Comparison of ENCODE assay signal across 8 mouse cellular contexts in the genomic region with DNA sequence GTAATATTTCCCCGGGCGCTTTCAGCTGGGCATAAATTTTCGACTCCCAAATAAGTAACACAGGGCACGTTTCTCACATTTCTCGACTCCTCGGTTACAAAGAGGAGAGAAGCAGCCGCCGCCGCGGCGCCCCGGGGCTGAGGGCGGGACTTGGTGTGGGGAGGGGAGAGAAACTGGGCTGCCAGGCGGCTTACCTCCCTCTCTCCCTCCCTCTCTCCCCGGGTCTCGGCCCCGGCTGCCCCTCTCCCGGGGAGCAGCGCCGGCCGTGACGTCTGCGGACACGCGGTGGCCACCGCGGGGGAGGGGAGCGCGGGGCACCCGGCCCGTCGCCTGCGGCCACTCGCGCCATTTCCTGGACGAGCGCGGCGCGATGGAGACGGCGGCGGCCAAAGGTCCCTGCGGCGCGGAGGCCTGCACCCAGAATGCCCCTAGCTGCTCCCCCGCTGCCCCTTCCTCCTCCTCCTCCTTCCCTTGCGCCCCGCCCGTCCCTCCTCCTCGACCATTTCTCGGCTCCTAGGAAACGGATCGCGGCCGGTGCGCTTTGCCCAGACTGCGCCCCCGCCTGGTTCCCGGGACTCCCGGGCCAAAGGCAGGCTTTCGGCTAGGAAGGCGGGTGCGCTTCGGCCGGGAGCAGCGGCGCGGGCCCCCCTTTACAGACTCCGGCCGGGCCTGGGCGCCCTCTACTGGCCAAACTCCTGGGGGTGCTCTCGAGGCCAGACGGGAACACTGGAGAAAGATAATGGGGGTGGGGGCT. TPM values are rescaled to one million over a fixed set of nuclear protein-coding genes. Genes with fewer than 3 reads are reported as not detected.
DNase-seq lines count a peak whose midpoint lies in the region; ATAC-seq and TF ChIP-seq lines count a peak whose summit lies in the region.

No protein-coding gene starts in this region.

- no peaks in the 10 kb centered on the region for H3K9me3 ChIP-seq in forebrain, postnatal 0 days (ENCODE audit: low read length)

- no peaks in the 10 kb centered on the region for H3K36me3 ChIP-seq in forebrain, postnatal 0 days (ENCODE audit: insufficient read depth)

- H3K4me1 ChIP-seq in forebrain, postnatal 0 days (ENCODE audit: insufficient read depth) = no peaks in the 10 kb centered on the region; the same call in 1 of the 2 replicates
- no peaks in the 10 kb centered on the region for H3K4me1 ChIP-seq in lung, adult 2 months (ENCODE audit: control insufficient read depth, insufficient read depth, low read length)

- H3K9ac ChIP-seq in forebrain, postnatal 0 days = peak overlapping the region; percentile 91

- peak overlapping the region; percentile 84 for H3K4me3 ChIP-seq in forebrain, postnatal 0 days (ENCODE audit: low read depth, low read length)
- peak overlapping the region; percentile 76 for H3K4me3 ChIP-seq in layer of hippocampus, adult 2 months
- peak overlapping the region; percentile 77 for H3K4me3 ChIP-seq in lung, adult 2 months (replicated peaks; ENCODE audit: extremely low read depth, low read depth, low read length)

- peak overlapping the region; percentile 87 for H3K4me2 ChIP-seq in forebrain, postnatal 0 days (ENCODE audit: low read depth)

- TF ChIP-seq CTCF in forebrain, postnatal 0 days (IDR thresholded peaks at IDR 0.05; ENCODE audit: low read depth) = peak; percentile 84
- TF ChIP-seq CTCF in layer of hippocampus, adult 2 months (conservative IDR thresholded peaks at IDR 0.05) = peak; percentile 90
- TF ChIP-seq CTCF in lung, adult 2 months (IDR thresholded peaks at IDR 0.05; ENCODE audit: insufficient read depth, low read length) = 0 out of 2 replicates have a peak, but pooled peaks have one; percentile 8

- WGBS in forebrain, postnatal 0 days = under 1% methylated on average over 70 of the region's 74 CpGs
- WGBS in lung, adult 2 months = under 1% methylated on average over 63 of the region's 74 CpGs

- intact Hi-C loops in heart, postnatal 36 days (cut with DNase I) = loop anchor here (1.0 to 5.0 kb wide), 5 partner anchors 38 to 248 kb away; no protein-coding TSS in a partner anchor

- ATAC-seq in forebrain, postnatal 0 days = peak; percentile 76

- H3K27ac ChIP-seq in forebrain, postnatal 0 days (ENCODE audit: low read depth, low read length) = peak overlapping the region; percentile 96
- peak overlapping the region; percentile 84 for H3K27ac ChIP-seq in layer of hippocampus, adult 2 months

- H3K27me3 ChIP-seq in forebrain, postnatal 0 days (ENCODE audit: insufficient read depth, low read length) = no peaks in the 10 kb centered on the region

- peak; percentile 79 for DNase-seq in ES-CJ7 (ENCODE audit: low read depth, low spot score)
- peak; percentile 92 for DNase-seq in cerebellum, adult 11-12 months
- DNase-seq in forebrain, postnatal 0 days = peak; percentile 92
- DNase-seq in heart, postnatal 36 days = peak; percentile 91
- peak; percentile 89 to 92 for DNase-seq in layer of hippocampus, adult 2 months (ENCODE audit: low spot score in 2 of 2)
- DNase-seq in lung, adult 2 months = peak; percentile 85
- peak; percentile 89 for DNase-seq in ovary, postnatal 14 days (ENCODE audit: low spot score)
- DNase-seq in thymus, postnatal 25 days = peak; percentile 50

- no peak for TF ChIP-seq POLR2A in lung, adult 2 months (IDR thresholded peaks at IDR 0.05; ENCODE audit: borderline replicate concordance, extremely low read depth, low read depth, low read length)

RNA-seq across cellular contexts. Expression of a gene that starts 1.3 kb away (rescaled TPM):
- 57.9 and 59.4 TPM in 2 replicates for total RNA-seq in forebrain, postnatal 0 days (2014; rRNA removed)
- polyA plus RNA-seq in forebrain, postnatal 0 days (2015; fragmentation: Nextera tagmentation; extraction: Ambion mirVana) = 16.7 and 18.3 TPM in 2 replicates
- 1 to 10 TPM; 3.0 to 3.2 TPM for total RNA-seq in heart, postnatal 36 days (2021)
- total RNA-seq in layer of hippocampus, adult 2 months (2021) = 10 to 100 TPM; 11.2 to 11.5 TPM
- polyA plus RNA-seq in lung, adult 2 months (2012; rRNA removed) = 25.1 and 27.5 TPM in 2 replicates

Comparison
In these comparisons a context has a peak if more than half of its experiments do, and no peak if none do; other contexts are left out.
1. Peak in every context shown above with its lines: DNase-seq, ATAC-seq, H3K4me3 ChIP-seq and H3K27ac ChIP-seq.
2. CTCF ChIP-seq: peak in every context shown above with its lines; median percentile 90 in layer of hippocampus, adult 2 months; 84 in forebrain, postnatal 0 days; 8 in lung, adult 2 months.